Mouse (Mus musculus) heart, postnatal 0 days (tissue): ENCODE data around the gene Dlg2. TPM values are rescaled to one million over a fixed set of nuclear protein-coding genes. Genes with fewer than 3 reads are reported as not detected.

Experiments
- ATAC-seq: fragments of 200-750 bp; cut with Nextera tagmentation; 2 replicates; pipeline ENCODE4 v1.8.0; 2017; ENCODE audit warnings: low read depth, moderate number of reproducible peaks, moderate library complexity; ENCODE audit not compliant: insufficient read depth
- DNase-seq: peaks from one replicate; pipeline ENCODE4 v3.0.0-alpha.2; 2016; ENCODE audit warnings: low spot score
- H3K27ac ChIP-seq: fragments of 300-500 bp; sonication (generic); 2 replicates; pipeline ENCODE4 v1.5.1; 2014; ENCODE audit warnings: low read depth, mild to moderate bottlenecking
- H3K27me3 ChIP-seq: fragments of 300-500 bp; sonication (generic); 2 replicates; pipeline ENCODE4 v1.6.1; 2014; ENCODE audit warnings: low read length, mixed read lengths; ENCODE audit not compliant: control insufficient read depth, insufficient read depth
- H3K36me3 ChIP-seq: fragments of 300-500 bp; sonication (generic); replicated peaks from 2 replicates; pipeline ENCODE4 v1.6.1; 2014; ENCODE audit warnings: low read length, mixed read lengths; ENCODE audit not compliant: control insufficient read depth, insufficient read depth
- H3K4me1 ChIP-seq: fragments of 300-500 bp; sonication (generic); 2 replicates; pipeline ENCODE4 v1.6.1; 2014; ENCODE audit warnings: antibody characterized with exemption; ENCODE audit not compliant: control insufficient read depth, insufficient read depth
- H3K4me2 ChIP-seq: fragments of 300-500 bp; sonication (generic); 2 replicates; pipeline ENCODE4 v1.6.1; 2014; ENCODE audit warnings: low read depth, mild to moderate bottlenecking, low read length, moderate library complexity
- H3K4me3 ChIP-seq: fragments of 300-500 bp; sonication (generic); 2 replicates; pipeline ENCODE4 v1.5.1; 2014; ENCODE audit warnings: low read depth, low read length
- H3K9ac ChIP-seq: fragments of 300-500 bp; sonication (generic); replicated peaks from 2 replicates; pipeline ENCODE4 v1.6.1; 2014; ENCODE audit warnings: low read depth, low read length, mixed read lengths
- H3K9me3 ChIP-seq: fragments of 300-500 bp; sonication (generic); replicated peaks from 2 replicates; pipeline ENCODE4 v1.6.1; 2016; ENCODE audit warnings: low read length; ENCODE audit not compliant: control insufficient read depth
- CTCF ChIP-seq: IDR thresholded peaks from 2 replicates; pipeline ENCODE4 v1.5.1; 2016; ENCODE audit warnings: antibody characterized with exemption, control low read depth, low read depth
- EP300 ChIP-seq: IDR thresholded peaks from 2 replicates; pipeline ENCODE4 v1.6.1; 2016; ENCODE audit warnings: antibody characterized with exemption, low read depth
- WGBS: fragments of 180-500 bp; shearing (Covaris S2); extraction: QIAGEN DNeasy Blood & Tissue Kit; methylation state at CpG from one replicate; pipeline ENCODE4 v1.1.7; 2014; 5-methylcytosine and 5-hydroxymethylcytosine counted together
- polyA plus RNA-seq: library from polyadenylated mRNA; unstranded; fragments of >200 nt; fragmentation: Nextera tagmentation; extraction: Ambion mirVana; gene quantifications from 2 replicates; pipeline ENCODE4 v1.2.1, GENCODE M21; 2015
- total RNA-seq: library from RNA; depleted of rRNA; stranded (reverse); fragments of >200 nt; gene quantifications from 2 replicates; pipeline ENCODE4 v1.2.3, GENCODE M21; 2014; ENCODE audit warnings: low replicate concordance

The Dlg2 gene
- total and polyA plus RNA-seq, 2 experiments from 2014 or later, result 1.3 to 2.3 TPM

DNA sequence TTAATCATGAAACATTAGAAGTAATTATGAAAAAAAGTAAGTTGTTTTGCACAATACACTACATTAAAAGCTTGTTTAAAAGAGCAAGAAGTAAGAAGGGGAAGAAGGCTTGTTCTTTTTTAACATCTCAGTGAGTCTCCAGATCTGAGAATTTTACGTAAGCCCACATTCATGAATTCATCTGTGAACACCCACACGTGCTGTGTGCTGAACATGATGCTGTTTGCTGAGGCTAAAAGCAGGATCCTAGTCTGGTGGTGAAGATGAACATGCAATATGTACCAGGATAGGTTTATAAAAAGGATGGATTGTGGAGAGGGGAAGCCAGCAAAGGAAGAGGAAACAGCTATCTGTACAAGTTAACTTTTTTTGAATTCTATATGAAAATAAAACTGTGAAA is 819.7 kb downstream of the Dlg2 start:
- 67% methylated on average over 2 of the region's 2 CpGs for whole genome bisulfite sequencing
- TF ChIP-seq CTCF (no peak), EP300 (no peak)

DNA sequence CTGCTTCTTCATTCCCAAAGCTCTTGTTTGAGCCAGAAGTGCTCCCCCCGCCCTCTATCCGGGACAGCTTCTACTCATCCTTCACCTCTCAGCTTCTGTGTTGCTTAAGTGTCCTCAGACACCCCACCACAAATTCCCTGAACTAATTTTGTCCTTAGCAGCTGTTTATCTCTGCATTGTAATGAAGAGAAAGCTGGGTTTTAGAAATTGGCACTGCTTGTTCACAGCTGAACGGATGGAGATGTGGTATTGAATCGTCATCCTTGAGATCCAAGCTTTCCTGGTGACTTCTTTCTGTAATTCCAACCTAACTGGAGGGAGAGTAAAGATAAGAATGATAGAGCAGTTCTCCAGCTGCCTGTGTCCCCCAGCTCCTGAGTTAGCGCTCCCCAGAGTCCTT is 834.7 kb downstream of the Dlg2 start:
- no peak for ATAC-seq
- WGBS, result 67% methylated on average over 5 of the region's 5 CpGs
- no peaks in the 10 kb centered on the region for H3K36me3 ChIP-seq
- H3K4me3 ChIP-seq, result no peak overlapping the region
- no peaks in the 10 kb centered on the region for H3K27me3 ChIP-seq
- no peak overlapping the region for H3K9ac ChIP-seq
- H3K4me1 ChIP-seq, result no peaks in the 10 kb centered on the region
- no peaks in the 10 kb centered on the region for H3K9me3 ChIP-seq
- no peak for TF ChIP-seq CTCF
- no peak for TF ChIP-seq EP300
- H3K27ac ChIP-seq, result no peak overlapping the region
- no peak overlapping the region for H3K4me2 ChIP-seq
- DNase-seq, result no peak

More for the DNA sequence above, 819.7 kb downstream of the Dlg2 start:
- DNase-seq, result no peak
- Histone ChIP-seq H3K4me2 (no peak overlapping the region), H3K4me1 (no peaks in the 10 kb centered on the region), H3K4me3 (no peak overlapping the region), H3K27ac (no peak overlapping the region), H3K36me3 (no peaks in the 10 kb centered on the region), H3K27me3 (no peaks in the 10 kb centered on the region), H3K9ac (no peak overlapping the region), H3K9me3 (no peaks in the 10 kb centered on the region)
- no peak for ATAC-seq

DNA sequence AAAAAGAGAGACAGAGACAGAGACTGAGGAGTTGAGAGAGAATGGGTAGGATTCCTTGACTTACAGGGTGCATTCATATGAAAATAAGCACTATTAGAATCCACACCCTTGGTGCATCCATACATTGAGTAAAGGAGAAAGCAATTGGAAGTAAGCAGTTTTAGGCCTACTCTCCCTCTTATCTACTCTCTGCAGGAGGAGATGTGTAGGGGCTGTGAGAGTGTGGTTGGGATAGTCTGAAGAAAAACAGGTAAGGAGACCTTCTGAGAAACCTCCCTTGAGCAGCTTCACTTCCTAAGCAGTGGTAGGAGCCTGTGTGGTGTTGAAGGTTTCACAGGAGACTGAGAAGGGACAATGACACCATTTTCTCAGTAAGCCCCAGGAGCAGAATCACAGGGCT is 868.6 kb downstream of the Dlg2 start:
- DNase-seq (no peak), ATAC-seq (no peak)
- Histone ChIP-seq H3K9me3 (no peaks in the 10 kb centered on the region), H3K4me1 (no peaks in the 10 kb centered on the region), H3K4me3 (no peak overlapping the region), H3K27me3 (no peaks in the 10 kb centered on the region), H3K27ac (no peak overlapping the region), H3K9ac (no peak overlapping the region), H3K4me2 (no peak overlapping the region), H3K36me3 (no peaks in the 10 kb centered on the region)
- TF ChIP-seq EP300 (no peak), CTCF (no peak)

DNA sequence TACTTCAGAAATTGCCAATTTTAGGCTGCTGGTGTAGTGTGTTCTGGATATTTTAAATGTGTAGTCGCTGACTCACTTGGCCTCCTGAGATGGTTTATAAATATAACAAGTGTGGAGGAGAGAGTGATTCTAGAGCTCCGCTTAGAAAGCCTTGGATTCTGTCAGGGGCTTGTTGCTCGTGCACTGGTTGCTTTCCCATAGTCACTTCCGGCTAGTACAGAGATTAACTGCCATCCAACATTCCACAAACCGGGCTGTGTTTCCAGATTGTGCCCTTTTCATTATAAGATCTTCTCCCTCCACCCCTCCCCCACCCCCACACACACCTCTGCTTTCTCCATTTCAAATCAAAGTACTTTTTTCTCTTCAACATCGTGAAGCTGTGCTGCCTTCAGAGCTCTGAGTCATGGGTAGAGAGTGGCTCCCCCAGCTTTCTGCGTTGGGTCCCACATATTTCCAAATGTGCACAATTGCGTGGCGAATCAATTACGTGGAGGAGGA is 893.4 kb downstream of the Dlg2 start:
- DNase-seq, result peak; percentile 6
- Histone ChIP-seq H3K4me2 (no peak overlapping the region), H3K9ac (no peak overlapping the region), H3K27me3 (no peaks in the 10 kb centered on the region), H3K27ac (no peak overlapping the region), H3K36me3 (no peaks in the 10 kb centered on the region), H3K4me3 (no peak overlapping the region), H3K9me3 (no peaks in the 10 kb centered on the region), H3K4me1 (no peaks in the 10 kb centered on the region)
- TF ChIP-seq CTCF (no peak), EP300 (no peak)
- no peak for ATAC-seq
- WGBS, result 55% methylated on average over 10 of the region's 10 CpGs

DNA sequence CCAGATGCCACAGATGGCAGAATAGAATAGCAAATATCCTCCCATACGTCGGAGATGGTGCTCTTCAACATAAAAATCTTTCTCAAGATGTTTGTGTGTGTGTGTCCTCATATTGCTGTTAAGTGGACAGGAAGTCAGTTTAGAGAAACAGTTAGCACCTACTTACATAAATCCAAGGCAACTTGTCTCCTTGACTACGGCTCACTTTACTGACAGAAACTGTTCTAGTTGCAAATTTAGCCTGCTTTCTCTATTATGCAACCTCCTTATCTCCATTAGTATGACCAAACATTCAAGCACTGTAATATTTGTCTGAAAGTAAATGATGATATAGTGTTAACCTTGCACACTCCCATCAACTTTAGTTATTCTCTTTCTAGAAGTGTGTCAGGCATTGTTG is 905.8 kb downstream of the Dlg2 start:
- ATAC-seq, result no peak

DNA sequence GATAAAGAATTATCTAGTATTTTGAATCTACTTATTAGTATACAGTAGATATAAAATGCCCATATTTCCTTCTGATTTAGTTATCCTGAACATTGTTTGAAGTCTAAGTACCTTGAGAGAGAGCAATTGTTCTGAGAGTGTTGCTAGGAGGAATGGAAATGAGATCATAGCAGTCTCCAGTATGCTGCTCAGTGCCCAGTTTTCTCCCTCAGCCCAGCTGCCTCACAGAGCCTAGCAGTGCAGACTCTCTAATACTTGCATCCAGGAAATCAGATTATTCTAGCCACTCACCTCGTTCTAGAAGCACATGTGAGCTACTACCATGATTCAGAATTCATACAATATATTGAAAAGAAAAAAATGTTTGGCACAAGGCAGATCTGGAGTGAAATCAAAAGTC is 907.4 kb downstream of the Dlg2 start:
- no peak overlapping the region for H3K27ac ChIP-seq
- 21% methylated on average over 1 of the region's 1 CpGs for WGBS
- H3K9ac ChIP-seq, result no peak overlapping the region

More for the DNA sequence above, 905.8 kb downstream of the Dlg2 start:
- Histone ChIP-seq H3K4me1 (no peaks in the 10 kb centered on the region), H3K9me3 (no peaks in the 10 kb centered on the region), H3K36me3 (no peaks in the 10 kb centered on the region), H3K27ac (no peak overlapping the region), H3K4me3 (no peak overlapping the region), H3K27me3 (no peaks in the 10 kb centered on the region), H3K9ac (no peak overlapping the region), H3K4me2 (no peak overlapping the region)
- 67% methylated on average over 3 of the region's 3 CpGs for WGBS
- DNase-seq, result no peak
- no peak for TF ChIP-seq EP300
- no peak for TF ChIP-seq CTCF

More for the DNA sequence above, 907.4 kb downstream of the Dlg2 start:
- H3K27me3 ChIP-seq, result no peaks in the 10 kb centered on the region
- no peaks in the 10 kb centered on the region for H3K36me3 ChIP-seq
- DNase-seq, result no peak
- H3K4me2 ChIP-seq, result no peak overlapping the region
- no peak for ATAC-seq
- no peaks in the 10 kb centered on the region for H3K9me3 ChIP-seq
- H3K4me3 ChIP-seq, result no peak overlapping the region
- H3K4me1 ChIP-seq, result no peaks in the 10 kb centered on the region
- TF ChIP-seq EP300 (no peak), CTCF (no peak)
